Mouse (Mus musculus) intestine, embryonic 16.5 days (tissue): ENCODE data around the gene Tal1. TPM values are rescaled to one million over a fixed set of nuclear protein-coding genes. Genes with fewer than 3 reads are reported as not detected.

Experiments used
- ATAC-seq: fragments of 200-750 bp; cut with Nextera tagmentation; 2 replicates; pipeline ENCODE4 v1.8.0; 2017; ENCODE audit warnings: moderate TSS enrichment, moderate library complexity
- H3K27ac ChIP-seq: fragments of 300-500 bp; sonication (generic); 2 replicates; pipeline ENCODE4 v1.5.1; 2014; ENCODE audit warnings: mild to moderate bottlenecking, low read length
- H3K27me3 ChIP-seq: fragments of 300-500 bp; sonication (generic); replicated peaks from 2 replicates; pipeline ENCODE4 v1.6.1; 2014; ENCODE audit warnings: low read length, control low read depth, mixed read lengths; ENCODE audit not compliant: control insufficient read depth, insufficient read depth
- H3K36me3 ChIP-seq: fragments of 300-500 bp; sonication (generic); 2 replicates; pipeline ENCODE4 v1.6.1; 2014; ENCODE audit warnings: low read length, control low read depth; ENCODE audit not compliant: control insufficient read depth, insufficient read depth
- H3K4me1 ChIP-seq: fragments of 300-500 bp; sonication (generic); 2 replicates; pipeline ENCODE4 v1.6.1; 2014; ENCODE audit warnings: low read length, control low read depth, mixed read lengths; ENCODE audit not compliant: control insufficient read depth, insufficient read depth
- H3K4me2 ChIP-seq: fragments of 300-500 bp; sonication (generic); 2 replicates; pipeline ENCODE4 v1.6.1; 2014; ENCODE audit warnings: low read depth, low read length, control low read depth
- H3K4me3 ChIP-seq: fragments of 300-500 bp; sonication (generic); 2 replicates; pipeline ENCODE4 v1.5.1; 2014; ENCODE audit warnings: mild to moderate bottlenecking, low read length
- H3K9ac ChIP-seq: fragments of 300-500 bp; sonication (generic); 2 replicates; pipeline ENCODE4 v1.6.1; 2014; ENCODE audit warnings: low read depth, low read length
- H3K9me3 ChIP-seq: fragments of 300-500 bp; sonication (generic); 2 replicates; pipeline ENCODE4 v1.6.1; 2016; ENCODE audit warnings: low read length, control low read depth; ENCODE audit not compliant: control insufficient read depth
- WGBS: fragments of 180-500 bp; shearing (Covaris S2); extraction: QIAGEN DNeasy Blood & Tissue Kit; methylation state at CpG from one replicate; pipeline ENCODE4 v1.1.7; 2014; 5-methylcytosine and 5-hydroxymethylcytosine counted together
- polyA plus RNA-seq: library from polyadenylated mRNA; unstranded; fragments of >200 nt; fragmentation: Nextera tagmentation; extraction: Ambion mirVana; gene quantifications from 2 replicates; pipeline ENCODE4 v1.2.1, GENCODE M21; 2015

Gene Tal1
- polyA plus RNA-seq, 1 experiment from 2014 or later: 0.70 TPM

DNA sequence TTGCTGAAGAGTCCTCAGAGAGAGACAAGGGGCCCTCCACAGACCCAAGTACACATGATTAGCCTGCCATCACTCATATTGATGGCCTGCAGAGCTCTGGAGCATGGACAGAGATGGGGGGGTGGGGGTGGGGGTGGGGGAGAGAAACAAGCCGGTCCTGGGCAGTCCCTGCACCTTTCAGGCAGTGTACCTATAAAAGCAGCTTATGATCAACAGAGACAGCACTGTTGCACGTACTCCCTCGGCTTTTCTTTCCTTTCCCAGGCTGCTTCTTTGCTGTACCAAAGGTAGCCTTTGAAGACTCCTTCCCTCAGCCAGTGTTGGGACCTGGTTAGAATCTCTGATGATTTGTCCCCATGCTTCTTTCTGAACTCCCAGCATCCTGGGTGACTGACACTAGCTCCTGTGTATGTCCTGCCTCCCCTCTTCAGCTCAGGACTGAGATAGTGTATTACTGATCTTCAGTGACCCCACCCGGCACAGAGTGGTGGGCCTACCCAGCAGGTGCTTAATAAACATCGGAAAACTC is 23.7 kb downstream of the Tal1 start:
- no peak for ATAC-seq
- no peak overlapping the region for H3K27ac ChIP-seq

DNA sequence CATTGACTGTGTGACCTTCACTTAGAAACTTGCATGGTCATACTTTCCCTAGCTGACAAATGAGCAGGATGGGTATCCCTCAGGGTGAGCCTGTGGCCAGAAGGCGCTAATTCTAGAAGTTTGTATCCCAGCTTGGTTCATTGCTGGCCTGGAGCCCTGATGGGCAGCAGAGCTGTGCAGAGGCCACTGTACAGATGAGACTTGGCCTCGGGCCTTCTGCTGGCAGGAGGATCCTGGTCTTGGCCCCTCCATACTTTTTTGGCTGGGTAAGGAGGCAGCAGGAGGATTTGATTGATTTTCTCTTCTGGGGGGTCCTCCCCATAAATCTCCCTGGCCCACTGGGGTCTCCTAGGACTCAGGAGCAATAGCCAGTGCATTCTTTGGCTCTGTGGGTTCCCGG is 26.8 kb downstream of the Tal1 start:
- no peaks in the 10 kb centered on the region for H3K36me3 ChIP-seq
- H3K4me1 ChIP-seq: peaks cover 5% of the 10 kb centered on the region
- H3K9ac ChIP-seq: no peak overlapping the region
- H3K4me3 ChIP-seq: no peak overlapping the region
- 88% methylated on average over 3 of the region's 3 CpGs for WGBS
- H3K9me3 ChIP-seq: no peaks in the 10 kb centered on the region
- no peak for ATAC-seq
- H3K4me2 ChIP-seq: no peak overlapping the region
- no peak overlapping the region for H3K27ac ChIP-seq
- H3K27me3 ChIP-seq: no peaks in the 10 kb centered on the region

More for the DNA sequence above, 23.7 kb downstream of the Tal1 start:
- Histone ChIP-seq H3K9me3 (no peaks in the 10 kb centered on the region), H3K4me2 (no peak overlapping the region), H3K9ac (no peak overlapping the region), H3K4me3 (no peak overlapping the region), H3K27me3 (no peaks in the 10 kb centered on the region), H3K4me1 (no peaks in the 10 kb centered on the region), H3K36me3 (no peaks in the 10 kb centered on the region)
- WGBS: 37% methylated on average over 5 of the region's 5 CpGs

DNA sequence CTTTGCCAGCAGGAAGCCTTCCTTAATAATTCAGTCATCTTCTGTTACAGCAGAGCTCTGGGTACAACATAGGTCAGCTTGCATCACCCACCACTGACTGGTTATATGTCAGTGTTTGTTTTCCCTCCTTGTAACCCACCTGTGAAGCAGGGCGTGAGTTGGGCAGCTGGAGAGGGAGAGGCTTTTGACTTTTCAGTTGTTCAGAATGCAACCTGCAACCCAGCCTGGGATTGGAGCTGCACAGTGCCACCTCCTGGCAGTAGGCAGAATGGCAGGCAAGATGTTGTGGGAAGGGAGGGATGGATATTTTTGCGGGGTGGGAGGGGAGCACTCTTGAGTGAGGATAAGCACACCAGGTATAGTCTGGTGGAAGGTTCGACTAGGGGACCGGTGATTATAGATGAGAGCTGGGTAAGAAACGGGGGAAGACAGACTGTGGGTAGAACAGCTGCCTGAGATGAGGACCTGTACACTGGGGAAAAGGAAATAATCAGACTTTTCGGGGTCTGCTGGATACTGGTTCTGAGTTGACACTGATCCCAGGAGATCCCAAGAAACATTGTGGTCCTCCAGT is 29.4 kb downstream of the Tal1 start:
- H3K9me3 ChIP-seq: no peaks in the 10 kb centered on the region
- no peak overlapping the region for H3K9ac ChIP-seq
- no peaks in the 10 kb centered on the region for H3K27me3 ChIP-seq
- no peak for ATAC-seq
- H3K36me3 ChIP-seq: no peaks in the 10 kb centered on the region
- peaks cover 9% of the 10 kb centered on the region for H3K4me1 ChIP-seq
- no peak overlapping the region for H3K27ac ChIP-seq
- H3K4me3 ChIP-seq: no peak overlapping the region
- 15% methylated on average over 6 of the region's 6 CpGs for WGBS
- H3K4me2 ChIP-seq: no peak overlapping the region

DNA sequence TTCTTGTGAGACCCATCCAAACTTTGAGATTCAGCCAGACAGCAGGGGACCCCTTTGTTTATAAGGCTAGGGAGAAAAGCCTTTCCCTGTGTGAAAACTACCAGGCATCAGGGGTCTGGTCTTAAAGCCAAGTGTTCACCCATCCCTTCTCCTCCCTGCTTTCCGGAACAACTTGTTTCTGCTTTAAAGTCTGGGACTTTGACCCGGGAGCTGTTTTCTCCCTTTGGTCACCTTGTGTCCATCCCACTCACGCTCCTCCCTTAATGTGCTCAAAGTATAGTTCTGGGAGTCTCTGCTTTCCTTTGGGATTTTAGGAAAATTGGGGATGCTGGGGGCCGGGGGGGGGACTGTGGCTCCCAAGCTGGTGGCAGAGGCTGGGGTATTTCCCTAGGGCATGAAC is 30.0 kb downstream of the Tal1 start:
- Histone ChIP-seq H3K27ac (no peak overlapping the region), H3K9ac (no peak overlapping the region), H3K9me3 (no peaks in the 10 kb centered on the region), H3K36me3 (no peaks in the 10 kb centered on the region), H3K27me3 (no peaks in the 10 kb centered on the region), H3K4me2 (0 out of 2 replicates have a peak overlapping the region, but pooled peaks have one; percentile 3), H3K4me3 (no peak overlapping the region), H3K4me1 (peaks cover 9% of the 10 kb centered on the region)
- no peak for ATAC-seq
- WGBS: 55% methylated on average over 4 of the region's 4 CpGs

DNA sequence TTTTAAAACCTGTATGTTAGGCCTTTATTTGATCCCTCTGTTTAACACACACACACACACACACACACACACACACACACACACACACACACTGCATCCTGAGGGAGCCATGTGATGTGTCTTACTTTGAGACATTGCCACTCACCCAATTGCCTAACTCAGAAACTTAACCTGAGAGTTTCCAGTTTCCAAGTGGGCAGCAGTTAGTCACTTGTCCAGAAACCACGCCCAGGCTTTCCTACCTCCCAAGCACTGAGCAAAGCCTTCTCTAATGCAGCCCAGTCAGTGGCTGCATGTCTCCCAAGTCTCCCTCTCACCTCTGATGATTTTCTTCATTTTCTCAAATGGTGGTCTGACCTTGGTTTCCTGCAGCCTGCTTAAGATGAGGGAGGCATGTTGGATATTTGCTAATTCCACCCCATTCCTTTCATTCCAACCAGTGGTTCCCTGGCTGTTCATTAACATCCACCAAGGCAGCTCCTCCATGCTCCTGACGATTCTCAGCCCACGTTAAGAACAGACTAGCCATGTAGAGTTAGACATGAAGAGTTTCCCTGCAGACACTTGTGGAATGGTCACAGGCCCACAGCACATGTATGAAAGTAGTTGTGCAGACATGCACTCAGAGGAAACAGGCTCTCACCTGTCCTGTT is 30.7 kb downstream of the Tal1 start:
- H3K4me1 ChIP-seq: peaks cover 9% of the 10 kb centered on the region
- no peak for ATAC-seq
- 42% methylated on average over 3 of the region's 3 CpGs for WGBS
- no peak overlapping the region for H3K9ac ChIP-seq
- no peaks in the 10 kb centered on the region for H3K36me3 ChIP-seq
- H3K9me3 ChIP-seq: no peaks in the 10 kb centered on the region
- no peak overlapping the region for H3K4me2 ChIP-seq
- H3K27ac ChIP-seq: peak overlapping the region; percentile 24; the same call in 1 of the 2 replicates
- H3K4me3 ChIP-seq: no peak overlapping the region
- H3K27me3 ChIP-seq: no peaks in the 10 kb centered on the region

DNA sequence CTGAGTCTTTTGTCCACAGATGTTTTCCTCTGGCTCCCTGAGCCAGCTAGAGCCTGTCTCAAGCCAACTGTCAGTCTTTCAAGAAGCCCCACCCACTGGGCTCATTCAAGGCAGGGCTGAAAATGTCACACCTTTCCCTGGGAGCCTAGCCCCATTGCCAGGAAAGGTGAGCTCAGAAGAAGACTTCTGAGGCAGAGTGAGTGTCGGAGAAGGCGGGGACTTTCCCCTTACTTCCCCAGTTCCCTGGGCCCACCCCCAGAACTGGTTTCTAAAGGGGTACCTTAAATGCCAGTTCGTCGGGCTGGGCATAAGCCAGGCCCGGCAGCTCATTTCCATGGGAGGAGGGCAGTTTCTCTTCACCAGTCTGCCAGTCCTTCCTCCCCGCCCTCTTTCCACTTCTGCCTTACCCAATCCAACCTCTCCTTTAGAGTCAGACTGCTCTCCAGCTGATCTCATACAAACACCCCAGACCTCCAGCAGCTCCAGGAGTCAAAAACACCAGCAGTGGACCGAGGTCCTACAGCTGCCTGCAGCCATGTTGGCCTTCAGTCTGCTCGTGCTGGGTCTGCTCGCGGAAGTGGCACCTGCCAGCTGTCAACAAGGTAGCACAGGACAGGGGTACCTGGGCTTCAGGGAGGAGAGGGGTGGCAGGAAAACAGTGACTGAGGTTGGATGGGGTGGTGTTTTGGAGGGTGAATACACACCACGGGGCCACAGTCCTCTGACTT is 32.5 kb downstream of the Tal1 start, which contains the start of gene Pdzk1ip1:
Gene Pdzk1ip1 (plus strand): TSS at position 98 of the 728 bp plus-strand sequence.
- H3K4me2 ChIP-seq: peak within 1 kb of the TSS; percentile 46
- H3K36me3 ChIP-seq: no peaks in the 10 kb centered on the region
- no peaks in the 10 kb centered on the region for H3K27me3 ChIP-seq
- H3K4me3 ChIP-seq: peak within 1 kb of the TSS; percentile 43
- H3K9ac ChIP-seq: peak within 1 kb of the TSS; percentile 69
- H3K9me3 ChIP-seq: no peaks in the 10 kb centered on the region
- 20% methylated on average over 11 of the region's 11 CpGs for WGBS
- peak within 1 kb of the TSS; percentile 74 for H3K27ac ChIP-seq
- peak; percentile 75 for ATAC-seq
- peaks cover 16% of the 10 kb centered on the region for H3K4me1 ChIP-seq

DNA sequence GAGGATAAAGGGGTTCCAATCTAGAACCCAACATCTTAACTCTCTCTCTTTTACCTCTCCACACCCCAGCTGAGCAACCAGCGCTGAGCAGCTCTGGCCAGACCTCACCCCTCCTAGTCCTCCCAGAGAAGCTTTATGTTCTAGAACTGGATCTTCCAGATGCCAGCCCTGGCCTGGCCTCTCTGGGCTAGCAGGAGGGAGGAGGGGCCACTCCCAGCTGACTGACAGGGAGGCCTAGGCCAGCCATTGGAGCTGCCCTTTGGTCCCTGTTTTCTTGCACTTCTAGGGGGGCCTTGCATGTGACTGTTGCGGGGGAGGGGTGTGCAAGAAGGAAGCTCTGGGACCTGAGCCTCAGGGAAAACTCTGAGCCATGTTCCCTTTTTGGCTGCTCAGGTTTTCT is 34.4 kb downstream of the Tal1 start:
- H3K9me3 ChIP-seq: no peaks in the 10 kb centered on the region
- H3K4me2 ChIP-seq: peak overlapping the region; percentile 46
- H3K36me3 ChIP-seq: no peaks in the 10 kb centered on the region
- peak; percentile 83 for ATAC-seq
- peak overlapping the region; percentile 74 for H3K27ac ChIP-seq
- H3K4me1 ChIP-seq: peaks cover 18% of the 10 kb centered on the region
- H3K4me3 ChIP-seq: peak overlapping the region; percentile 43
- H3K27me3 ChIP-seq: no peaks in the 10 kb centered on the region
- 62% methylated on average over 2 of the region's 2 CpGs for WGBS
- H3K9ac ChIP-seq: peak overlapping the region; percentile 54; the same call in 1 of the 2 replicates

DNA sequence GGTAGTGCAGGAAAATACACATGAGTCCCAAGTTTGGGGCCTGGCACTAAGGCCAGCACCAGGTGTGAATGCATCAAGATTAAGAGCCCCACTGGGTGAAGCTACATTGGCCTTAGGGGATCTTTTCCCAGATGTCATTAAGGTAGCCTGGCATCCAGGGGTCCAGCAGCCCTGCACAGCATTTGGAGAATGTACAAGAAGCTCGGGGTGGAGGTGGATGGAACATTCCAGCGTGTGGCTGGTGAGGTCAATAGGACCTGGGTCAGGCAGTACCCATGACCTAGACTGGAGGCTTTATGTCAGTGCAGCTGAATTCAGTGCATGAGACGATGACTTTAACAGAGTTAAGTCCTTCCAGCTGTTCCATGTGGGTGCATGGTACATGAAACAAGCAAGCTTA is 35.6 kb downstream of the Tal1 start:
- Histone ChIP-seq H3K9ac (no peak overlapping the region), H3K36me3 (no peaks in the 10 kb centered on the region), H3K4me2 (0 out of 2 replicates have a peak overlapping the region, but pooled peaks have one; percentile 40), H3K4me1 (peaks cover 28% of the 10 kb centered on the region), H3K27me3 (no peaks in the 10 kb centered on the region; the same call in 1 of the 2 replicates), H3K9me3 (no peaks in the 10 kb centered on the region), H3K27ac (no peak overlapping the region), H3K4me3 (no peak overlapping the region)
- 81% methylated on average over 3 of the region's 3 CpGs for WGBS
- ATAC-seq: no peak

DNA sequence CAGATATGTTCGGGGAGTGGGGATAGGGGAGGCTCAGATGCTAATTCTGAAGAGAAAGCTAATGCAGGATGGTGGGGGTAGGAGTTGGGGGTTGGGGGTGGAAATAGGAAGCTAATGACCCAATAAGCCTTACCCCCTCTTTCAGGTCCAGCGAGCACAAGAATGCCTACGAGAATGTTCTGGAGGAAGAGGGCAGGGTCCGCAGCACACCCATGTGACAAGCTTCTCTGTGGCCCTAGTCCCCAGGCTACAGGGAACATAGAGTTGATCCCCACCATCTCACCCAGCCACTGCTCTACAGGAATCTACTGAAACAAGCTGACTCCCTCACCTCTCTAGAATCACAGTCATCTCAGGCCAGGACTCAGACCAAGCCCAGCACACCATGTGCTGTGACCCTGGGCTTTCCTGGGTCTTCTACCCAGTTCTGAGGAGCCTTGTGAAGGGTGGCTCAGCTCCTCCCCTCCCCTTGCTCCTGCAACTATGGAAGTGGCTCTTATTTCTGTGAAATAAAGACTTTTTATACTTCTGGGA is 37.2 kb downstream of the Tal1 start:
- Histone ChIP-seq H3K4me2 (no peak overlapping the region), H3K9ac (no peak overlapping the region), H3K27ac (no peak overlapping the region), H3K4me3 (no peak overlapping the region), H3K4me1 (peaks cover 23% of the 10 kb centered on the region; the same call in 1 of the 2 replicates), H3K9me3 (no peaks in the 10 kb centered on the region), H3K27me3 (no peaks in the 10 kb centered on the region; the same call in 1 of the 2 replicates), H3K36me3 (no peaks in the 10 kb centered on the region)
- 84% methylated on average over 4 of the region's 4 CpGs for WGBS
- no peak for ATAC-seq
